Mouse (Mus musculus): ENCODE data around the gene Clstn1.
A peak's percentile ranks its signal among the peaks of the same experiment; 100 is the strongest.

Clstn1 gene

GRCm38 (mm10) chr4:149634966-149635365, 48.7 kb downstream of the Clstn1 start:
- no peak for DNase-seq (ENCODE audit: low spot score)

- no peak for DNase-seq (ENCODE audit: low spot score)
These were observed 49.7 kb downstream of the Clstn1 start for GRCm38 (mm10) chr4:149635915-149636415.

GRCm38 (mm10) chr4:149637942-149638341, 51.7 kb downstream of the Clstn1 start:
- no peak for DNase-seq (ENCODE audit: low spot score)

GRCm38 (mm10) chr4:149640831-149641230, 54.6 kb downstream of the Clstn1 start:
- DNase-seq (ENCODE audit: low spot score) = no peak

GRCm38 (mm10) chr4:149641400-149641799, 55.1 kb downstream of the Clstn1 start:
- DNase-seq (ENCODE audit: low spot score) = no peak

- DNase-seq (ENCODE audit: low spot score) = no peak
These were observed 55.7 kb downstream of the Clstn1 start for GRCm38 (mm10) chr4:149641956-149642355.

GRCm38 (mm10) chr4:149645761-149646160, 59.5 kb downstream of the Clstn1 start:
- no peak for DNase-seq (ENCODE audit: low spot score)

- DNase-seq (ENCODE audit: low spot score) = no peak
These were observed 62.0 kb downstream of the Clstn1 start for GRCm38 (mm10) chr4:149648031-149648805.

GRCm38 (mm10) chr4:149650493-149651193, 64.4 kb downstream of the Clstn1 start:
- DNase-seq (ENCODE audit: low spot score) = peak; percentile 45

- DNase-seq (ENCODE audit: low spot score) = peak; percentile 34
These were observed 68.0 kb downstream of the Clstn1 start for GRCm38 (mm10) chr4:149654232-149654631.

- no peak for DNase-seq (ENCODE audit: low spot score)
These were observed 71.7 kb downstream of the Clstn1 start for GRCm38 (mm10) chr4:149657858-149658416.

GRCm38 (mm10) chr4:149659495-149660116, 73.3 kb downstream of the Clstn1 start:
- no peak for DNase-seq (ENCODE audit: low spot score)

- DNase-seq (ENCODE audit: low spot score) = no peak
These were observed 74.3 kb downstream of the Clstn1 start for GRCm38 (mm10) chr4:149660598-149660997.

GRCm38 (mm10) chr4:149661967-149662589, 75.8 kb downstream of the Clstn1 start:
- DNase-seq (ENCODE audit: low spot score) = no peak

- no peak for DNase-seq (ENCODE audit: low spot score)
These were observed 77.7 kb downstream of the Clstn1 start for GRCm38 (mm10) chr4:149663849-149664503.

- DNase-seq (ENCODE audit: low spot score) = no peak
These were observed 78.9 kb downstream of the Clstn1 start for GRCm38 (mm10) chr4:149665016-149665691.

GRCm38 (mm10) chr4:149665692-149666090, 79.4 kb downstream of the Clstn1 start:
- no peak for DNase-seq (ENCODE audit: low spot score)

- DNase-seq (ENCODE audit: low spot score) = no peak
These were observed 84.9 kb downstream of the Clstn1 start for GRCm38 (mm10) chr4:149671175-149671574.

GRCm38 (mm10) chr4:149672747-149673146, 86.5 kb downstream of the Clstn1 start:
- DNase-seq (ENCODE audit: low spot score) = no peak

- DNase-seq (ENCODE audit: low spot score) = no peak
These were observed 88.6 kb downstream of the Clstn1 start for GRCm38 (mm10) chr4:149674814-149675377.

Measured in c-Kit-positive CD71-positive TER-119-positive erythroid progenitor cells, embryonic 14.5 days (primary cell).